Mouse (Mus musculus) mature B cell (primary cell): ENCODE measurements around the gene Samd5.

Experiments used
- in situ Hi-C: fragments of 300-500 bp; cut with MboI; formaldehyde crosslinking; loops from 2 replicates; pipeline ENCODE4 v1.14.3; 2019

The Samd5 gene

GRCm38 (mm10) chr10:9650050-9650825 is 24.8 kb downstream of the Samd5 start:
- in situ Hi-C loops: no loop called here

GRCm38 (mm10) chr10:9648464-9648863 is 26.5 kb downstream of the Samd5 start:
- in situ Hi-C loops: no loop called here

- in situ Hi-C loops: no loop called here
Observed at GRCm38 (mm10) chr10:9647741-9648140, 27.3 kb downstream of the Samd5 start.

GRCm38 (mm10) chr10:9646391-9646790 is 28.6 kb downstream of the Samd5 start:
- in situ Hi-C loops: no loop called here

- in situ Hi-C loops: no loop called here
Observed at GRCm38 (mm10) chr10:9643531-9643930, 31.5 kb downstream of the Samd5 start.

- in situ Hi-C loops: no loop called here
Observed at GRCm38 (mm10) chr10:9642077-9642476, 32.9 kb downstream of the Samd5 start.

GRCm38 (mm10) chr10:9640678-9641077 is 34.3 kb downstream of the Samd5 start:
- in situ Hi-C loops: no loop called here

- in situ Hi-C loops: no loop called here
Observed at GRCm38 (mm10) chr10:9640056-9640455, 35.0 kb downstream of the Samd5 start.

GRCm38 (mm10) chr10:9625356-9625755 is 49.7 kb downstream of the Samd5 start:
- in situ Hi-C loops: no loop called here

- in situ Hi-C loops: no loop called here
Observed at GRCm38 (mm10) chr10:9621926-9622688, 52.9 kb downstream of the Samd5 start.

- in situ Hi-C loops: no loop called here
Observed at GRCm38 (mm10) chr10:9621055-9621454, 54.0 kb downstream of the Samd5 start.

- in situ Hi-C loops: no loop called here
Observed at GRCm38 (mm10) chr10:9615009-9615408, 60.0 kb downstream of the Samd5 start.

GRCm38 (mm10) chr10:9608854-9609253 is 66.2 kb downstream of the Samd5 start:
- in situ Hi-C loops: no loop called here

GRCm38 (mm10) chr10:9607155-9607554 is 67.9 kb downstream of the Samd5 start:
- in situ Hi-C loops: no loop called here

GRCm38 (mm10) chr10:9605635-9606034 is 69.4 kb downstream of the Samd5 start:
- in situ Hi-C loops: no loop called here

- in situ Hi-C loops: no loop called here
Observed at GRCm38 (mm10) chr10:9603290-9603689, 71.7 kb downstream of the Samd5 start.

GRCm38 (mm10) chr10:9602845-9603244 is 72.2 kb downstream of the Samd5 start:
- in situ Hi-C loops: no loop called here

- in situ Hi-C loops: no loop called here
Observed at GRCm38 (mm10) chr10:9602389-9602788, 72.6 kb downstream of the Samd5 start.

GRCm38 (mm10) chr10:9596228-9596627 is 78.8 kb downstream of the Samd5 start:
- in situ Hi-C loops: no loop called here

- in situ Hi-C loops: no loop called here
Observed at GRCm38 (mm10) chr10:9594666-9595065, 80.3 kb downstream of the Samd5 start.

- in situ Hi-C loops: no loop called here
Observed at GRCm38 (mm10) chr10:9590606-9591005, 84.4 kb downstream of the Samd5 start.

- in situ Hi-C loops: no loop called here
Observed at GRCm38 (mm10) chr10:9586328-9586727, 88.7 kb downstream of the Samd5 start.

GRCm38 (mm10) chr10:9579374-9579773 is 95.6 kb downstream of the Samd5 start:
- in situ Hi-C loops: no loop called here
